Mouse (Mus musculus): ENCODE measurements around the gene Eefsec. TPM values are rescaled to one million over a fixed set of nuclear protein-coding genes. Genes with fewer than 3 reads are reported as not detected.

Eefsec gene
- polyA plus RNA-seq, 1 experiment, result 10.0 TPM

DNA sequence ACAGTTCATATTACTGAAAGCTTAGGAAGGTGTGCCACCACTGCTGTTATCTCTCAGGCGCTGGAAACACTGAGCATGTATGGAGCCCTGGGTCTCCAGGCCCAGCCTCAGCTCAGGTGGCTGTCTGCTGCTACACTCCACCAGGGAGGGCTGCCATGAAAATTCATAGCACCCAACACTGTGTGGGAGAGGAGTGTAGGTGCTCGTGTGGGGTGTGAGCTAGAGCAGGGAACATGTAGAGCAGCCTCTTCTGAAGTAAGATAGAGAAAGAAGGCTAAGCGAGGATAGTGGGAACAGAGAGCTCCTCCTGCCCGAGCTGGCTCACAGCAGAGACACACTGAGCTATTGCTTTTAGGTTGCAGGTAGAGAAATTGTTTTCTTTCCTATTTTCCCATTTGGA lies 170.1 kb downstream of the Eefsec start:
- Histone ChIP-seq H3K4me3 (ENCODE audit: insufficient read depth, low read length) (no peak overlapping the region), H3K4me1 (ENCODE audit: control insufficient read depth, insufficient read depth, low read length) (no peaks in the 10 kb centered on the region)
- no peak for TF ChIP-seq POLR2A (IDR thresholded peaks at IDR 0.05; ENCODE audit: borderline replicate concordance, low read depth, low read length)
- no peak for TF ChIP-seq CTCF (IDR thresholded peaks at IDR 0.05; ENCODE audit: low read depth, low read length)

DNA sequence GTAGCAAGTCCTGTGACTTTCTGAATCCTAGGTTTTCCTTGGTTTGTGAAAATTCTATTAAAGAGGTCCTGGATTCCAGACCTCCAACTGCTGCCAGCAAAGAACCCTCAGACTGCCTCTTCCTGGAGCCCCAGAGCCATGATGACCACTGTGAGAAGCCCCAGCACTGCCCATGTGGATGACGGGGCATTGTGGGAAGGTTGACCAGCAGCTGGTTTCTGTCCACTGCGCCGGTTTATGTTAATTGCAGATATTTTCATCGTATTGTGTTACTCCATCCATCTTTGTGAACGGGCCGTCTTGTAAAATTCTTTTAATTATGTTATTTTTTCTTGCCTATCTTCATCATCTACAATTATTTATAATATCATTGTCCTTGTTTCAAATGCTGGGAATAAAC lies 171.7 kb downstream of the Eefsec start:
- Histone ChIP-seq H3K4me1 (ENCODE audit: control insufficient read depth, insufficient read depth, low read length) (no peaks in the 10 kb centered on the region), H3K4me3 (ENCODE audit: insufficient read depth, low read length) (no peak overlapping the region), H3K27ac (ENCODE audit: insufficient read depth, low read depth, low read length) (no peak overlapping the region)
- no peak for TF ChIP-seq POLR2A (IDR thresholded peaks at IDR 0.05; ENCODE audit: borderline replicate concordance, low read depth, low read length)
- TF ChIP-seq CTCF (IDR thresholded peaks at IDR 0.05; ENCODE audit: low read depth, low read length), result no peak

More for the DNA sequence above, 170.1 kb downstream of the Eefsec start:
- H3K27ac ChIP-seq (ENCODE audit: insufficient read depth, low read depth, low read length), result no peak overlapping the region

DNA sequence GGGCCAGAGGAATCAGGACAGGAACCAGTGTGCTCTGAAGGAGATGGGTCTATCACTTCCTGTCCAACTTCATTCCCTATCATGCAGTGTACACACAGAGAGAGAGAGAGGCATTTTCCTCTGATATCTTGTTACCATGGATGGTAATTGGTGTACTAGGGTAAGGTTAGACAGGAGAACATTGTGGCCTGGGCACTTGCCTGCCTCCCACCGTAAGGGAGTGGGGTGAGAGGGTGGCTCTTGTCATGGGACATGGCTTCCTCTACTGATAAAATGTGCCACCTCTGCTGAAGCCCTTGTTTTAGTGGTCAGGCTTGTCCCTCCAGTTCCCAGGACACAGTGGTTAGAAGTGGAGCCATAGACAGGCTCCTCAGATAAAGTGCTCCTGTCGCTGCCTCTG lies 178.4 kb downstream of the Eefsec start:
- TF ChIP-seq POLR2A (IDR thresholded peaks at IDR 0.05; ENCODE audit: borderline replicate concordance, low read depth, low read length) (no peak), CTCF (IDR thresholded peaks at IDR 0.05; ENCODE audit: low read depth, low read length) (no peak)
- peaks cover 15% of the 10 kb centered on the region for H3K4me1 ChIP-seq (ENCODE audit: control insufficient read depth, insufficient read depth, low read length)
- H3K4me3 ChIP-seq (ENCODE audit: insufficient read depth, low read length), result no peak overlapping the region
- H3K27ac ChIP-seq (ENCODE audit: insufficient read depth, low read depth, low read length), result no peak overlapping the region

DNA sequence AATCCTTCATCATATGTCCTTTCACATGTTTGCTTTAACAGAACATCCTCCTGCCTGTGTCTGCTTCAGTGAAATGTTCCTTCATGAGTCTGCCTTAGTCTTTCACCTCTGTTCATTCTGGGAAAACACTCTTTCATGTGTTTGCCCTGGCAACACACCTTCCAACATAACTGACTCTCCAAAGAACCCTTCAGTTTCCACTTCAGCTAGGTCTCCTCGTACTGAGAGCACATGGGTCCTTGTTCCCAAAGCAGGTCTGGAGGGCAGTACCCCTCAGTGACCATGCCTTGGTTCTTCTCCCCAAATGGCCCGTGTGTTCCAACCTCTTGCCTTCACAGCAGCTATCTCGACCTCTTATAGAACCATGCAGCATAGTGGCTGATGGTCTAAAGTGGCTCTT lies 179.3 kb downstream of the Eefsec start:
- H3K27ac ChIP-seq (ENCODE audit: insufficient read depth, low read depth, low read length), result no peak overlapping the region
- no peak overlapping the region for H3K4me3 ChIP-seq (ENCODE audit: insufficient read depth, low read length)
- peaks cover 15% of the 10 kb centered on the region for H3K4me1 ChIP-seq (ENCODE audit: control insufficient read depth, insufficient read depth, low read length)
- TF ChIP-seq POLR2A (IDR thresholded peaks at IDR 0.05; ENCODE audit: borderline replicate concordance, low read depth, low read length) (no peak), CTCF (IDR thresholded peaks at IDR 0.05; ENCODE audit: low read depth, low read length) (no peak)

DNA sequence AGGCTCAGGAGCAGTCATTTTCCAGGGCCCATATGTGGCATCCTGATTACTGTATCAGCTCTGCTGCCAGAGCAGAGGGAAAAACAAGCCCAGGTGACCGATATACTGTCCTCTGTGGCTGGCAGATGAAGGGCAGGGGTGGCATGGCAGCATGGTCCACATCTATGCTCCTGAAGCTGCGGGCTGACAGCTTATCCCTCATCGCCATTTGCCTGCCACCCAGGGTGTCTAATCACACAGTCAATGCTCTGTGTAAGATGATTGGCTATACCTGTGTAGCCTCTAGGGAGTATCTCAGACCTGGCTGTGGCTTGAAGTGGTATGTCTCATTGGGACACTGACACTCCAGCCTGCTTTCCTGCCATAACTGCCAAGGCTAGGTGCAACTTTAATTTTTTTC lies 180.3 kb downstream of the Eefsec start:
- no peak for TF ChIP-seq POLR2A (IDR thresholded peaks at IDR 0.05; ENCODE audit: borderline replicate concordance, low read depth, low read length)
- TF ChIP-seq CTCF (IDR thresholded peaks at IDR 0.05; ENCODE audit: low read depth, low read length), result no peak
- no peak overlapping the region for H3K4me3 ChIP-seq (ENCODE audit: insufficient read depth, low read length)
- H3K4me1 ChIP-seq (ENCODE audit: control insufficient read depth, insufficient read depth, low read length), result peaks cover 15% of the 10 kb centered on the region
- H3K27ac ChIP-seq (ENCODE audit: insufficient read depth, low read depth, low read length), result no peak overlapping the region

DNA sequence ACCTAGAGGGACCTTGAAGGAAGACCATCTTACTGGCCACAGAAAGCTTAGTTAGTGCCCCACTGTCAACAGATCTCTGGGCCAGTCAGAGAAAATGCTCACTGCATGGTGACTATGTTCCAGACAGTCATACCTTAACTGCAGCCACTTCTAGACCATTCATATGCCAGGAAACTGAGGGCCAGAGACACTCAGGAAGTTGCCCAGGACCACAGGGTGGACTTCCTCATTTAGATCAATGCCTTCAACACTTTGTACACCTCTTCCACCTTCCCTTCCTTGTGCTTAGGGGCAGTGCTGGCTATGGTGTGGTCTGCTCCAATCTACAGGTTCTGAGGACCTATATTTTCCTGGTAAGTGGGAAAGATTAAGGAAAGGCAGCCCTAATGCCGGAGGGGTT lies 181.0 kb downstream of the Eefsec start:
- H3K4me1 ChIP-seq (ENCODE audit: control insufficient read depth, insufficient read depth, low read length), result peaks cover 15% of the 10 kb centered on the region
- no peak for TF ChIP-seq POLR2A (IDR thresholded peaks at IDR 0.05; ENCODE audit: borderline replicate concordance, low read depth, low read length)
- TF ChIP-seq CTCF (IDR thresholded peaks at IDR 0.05; ENCODE audit: low read depth, low read length), result no peak
- H3K4me3 ChIP-seq (ENCODE audit: insufficient read depth, low read length), result no peak overlapping the region
- H3K27ac ChIP-seq (ENCODE audit: insufficient read depth, low read depth, low read length), result no peak overlapping the region

DNA sequence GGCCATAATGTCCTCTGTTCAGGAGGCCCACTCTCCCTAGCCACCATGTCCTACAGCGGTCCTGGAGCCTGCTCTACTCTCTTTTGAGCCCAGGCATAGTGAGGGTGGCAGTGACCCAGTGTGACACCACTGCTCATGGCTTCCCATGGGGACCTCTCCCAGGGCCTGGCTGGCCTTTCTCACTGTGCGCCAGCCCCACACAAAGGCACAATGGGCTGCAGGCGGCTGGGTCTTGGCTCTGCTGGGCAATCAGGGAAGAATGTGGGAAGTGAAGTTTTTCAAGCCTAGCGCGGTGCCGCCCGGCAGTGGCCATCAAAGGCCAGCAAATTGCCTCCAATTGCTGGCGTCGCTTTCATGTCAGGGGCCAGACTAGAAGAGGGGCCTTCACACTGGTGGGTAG lies 184.2 kb downstream of the Eefsec start:
- peaks cover 7% of the 10 kb centered on the region; the same call in 1 of the 2 replicates for H3K4me1 ChIP-seq (ENCODE audit: control insufficient read depth, insufficient read depth, low read length)
- TF ChIP-seq CTCF (IDR thresholded peaks at IDR 0.05; ENCODE audit: low read depth, low read length) (no peak), POLR2A (IDR thresholded peaks at IDR 0.05; ENCODE audit: borderline replicate concordance, low read depth, low read length) (no peak)
- no peak overlapping the region for H3K27ac ChIP-seq (ENCODE audit: insufficient read depth, low read depth, low read length)
- H3K4me3 ChIP-seq (ENCODE audit: insufficient read depth, low read length), result no peak overlapping the region

DNA sequence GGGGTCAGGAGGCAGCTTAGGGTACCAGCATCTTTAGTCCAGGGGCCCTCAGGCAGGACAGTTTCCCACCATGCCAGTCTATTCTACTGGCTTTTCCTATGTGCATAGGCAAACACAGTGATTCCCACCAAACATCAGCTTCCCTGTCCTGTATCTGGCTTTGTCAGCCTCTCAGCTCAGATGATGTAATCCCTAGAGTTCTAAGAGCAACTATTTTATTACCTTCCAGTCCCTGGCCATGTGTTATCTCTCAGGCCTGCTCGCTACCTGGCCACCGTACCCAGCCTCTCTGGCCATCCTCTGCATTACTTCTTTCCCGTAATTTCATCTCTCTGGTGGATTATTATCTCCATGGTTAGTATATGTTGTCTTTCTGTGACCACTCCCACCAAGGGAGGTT lies 185.7 kb downstream of the Eefsec start:
- Histone ChIP-seq H3K27ac (ENCODE audit: insufficient read depth, low read depth, low read length) (no peak overlapping the region), H3K4me3 (ENCODE audit: insufficient read depth, low read length) (no peak overlapping the region), H3K4me1 (ENCODE audit: control insufficient read depth, insufficient read depth, low read length) (peaks cover 7% of the 10 kb centered on the region; the same call in 1 of the 2 replicates)
- TF ChIP-seq CTCF (IDR thresholded peaks at IDR 0.05; ENCODE audit: low read depth, low read length) (no peak), POLR2A (IDR thresholded peaks at IDR 0.05; ENCODE audit: borderline replicate concordance, low read depth, low read length) (no peak)

DNA sequence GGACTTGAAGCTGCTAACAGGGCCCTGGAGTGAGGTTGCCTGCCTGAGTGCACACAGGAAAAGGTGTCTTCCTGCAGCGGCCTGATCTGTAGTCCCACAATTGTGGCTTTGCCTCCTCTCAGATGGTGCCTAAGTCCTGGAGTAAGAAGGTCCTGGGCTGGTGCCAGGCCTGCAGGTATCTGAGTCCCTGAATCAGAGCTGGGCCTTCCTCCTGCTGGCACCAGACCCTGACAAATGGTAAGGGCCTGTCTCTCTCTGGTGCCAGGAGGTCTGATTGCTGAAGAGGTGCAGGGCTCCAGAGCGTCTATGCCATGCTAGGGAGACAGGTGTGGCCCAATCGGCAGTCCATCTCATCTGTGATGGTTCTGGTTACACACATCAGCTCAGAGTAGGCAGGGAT lies 186.7 kb downstream of the Eefsec start:
- Histone ChIP-seq H3K27ac (ENCODE audit: insufficient read depth, low read depth, low read length) (no peak overlapping the region), H3K4me1 (ENCODE audit: control insufficient read depth, insufficient read depth, low read length) (no peaks in the 10 kb centered on the region), H3K4me3 (ENCODE audit: insufficient read depth, low read length) (no peak overlapping the region)
- TF ChIP-seq CTCF (IDR thresholded peaks at IDR 0.05; ENCODE audit: low read depth, low read length), result no peak
- no peak for TF ChIP-seq POLR2A (IDR thresholded peaks at IDR 0.05; ENCODE audit: borderline replicate concordance, low read depth, low read length)

DNA sequence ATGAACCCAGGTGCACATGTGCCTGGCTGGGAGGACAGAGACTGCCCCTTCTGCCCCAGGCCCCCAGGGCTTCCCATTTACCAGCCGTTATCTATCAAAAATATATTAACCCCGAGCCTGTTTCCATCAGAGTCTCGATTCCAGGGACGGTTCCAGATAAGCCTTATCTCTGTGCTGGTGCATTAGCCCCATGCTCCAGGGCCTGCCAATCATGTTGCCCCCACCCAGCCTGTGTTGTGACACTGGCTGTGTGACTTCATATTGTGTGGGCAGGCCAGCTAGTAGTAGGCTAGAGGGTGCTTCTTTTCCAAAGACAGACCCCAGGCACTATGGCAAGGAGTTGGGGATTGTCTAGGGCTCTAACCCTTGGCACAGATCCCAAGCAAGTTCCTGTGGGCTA lies 190.9 kb downstream of the Eefsec start:
- Histone ChIP-seq H3K4me3 (ENCODE audit: insufficient read depth, low read length) (no peak overlapping the region), H3K4me1 (ENCODE audit: control insufficient read depth, insufficient read depth, low read length) (no peaks in the 10 kb centered on the region), H3K27ac (ENCODE audit: insufficient read depth, low read depth, low read length) (no peak overlapping the region)
- TF ChIP-seq CTCF (IDR thresholded peaks at IDR 0.05; ENCODE audit: low read depth, low read length) (no peak), POLR2A (IDR thresholded peaks at IDR 0.05; ENCODE audit: borderline replicate concordance, low read depth, low read length) (no peak)

DNA sequence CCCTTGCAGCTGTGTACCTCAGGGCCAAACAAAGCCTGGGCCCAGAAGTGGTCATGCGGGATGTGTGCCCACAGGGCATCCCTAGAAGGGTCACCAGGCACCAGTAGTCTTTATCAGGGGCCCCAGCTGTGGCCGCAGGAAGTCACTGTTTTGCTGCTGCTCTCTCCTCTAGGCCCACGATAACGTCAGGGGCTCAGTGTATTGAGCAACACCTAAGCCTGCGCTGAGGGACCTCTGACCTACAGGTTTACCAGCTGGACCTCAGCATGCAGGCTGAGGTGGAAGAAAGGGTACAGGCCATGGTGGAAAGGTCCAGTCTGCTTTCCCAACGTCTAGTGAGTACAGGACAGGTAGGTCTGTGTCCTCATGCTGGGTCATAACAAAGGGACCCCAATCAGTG lies 192.3 kb downstream of the Eefsec start:
- H3K4me1 ChIP-seq (ENCODE audit: control insufficient read depth, insufficient read depth, low read length), result no peaks in the 10 kb centered on the region
- TF ChIP-seq POLR2A (IDR thresholded peaks at IDR 0.05; ENCODE audit: borderline replicate concordance, low read depth, low read length), result no peak
- TF ChIP-seq CTCF (IDR thresholded peaks at IDR 0.05; ENCODE audit: low read depth, low read length), result no peak
- no peak overlapping the region for H3K4me3 ChIP-seq (ENCODE audit: insufficient read depth, low read length)
- H3K27ac ChIP-seq (ENCODE audit: insufficient read depth, low read depth, low read length), result no peak overlapping the region

Data from bone marrow macrophage, adult 2 months (primary cell).